Mouse (Mus musculus) testis, adult 2 months (tissue): ENCODE data around the gene Ccdc124.

Experiments used
- CTCF ChIP-seq: fragments of 200-500 bp; IDR thresholded peaks from 2 replicates; pipeline ENCODE4 v1.5.1; 2012; ENCODE audit warnings: low read depth, mild to moderate bottlenecking, inconsistent platforms, low read length, moderate library complexity; ENCODE audit not compliant: control insufficient read depth, insufficient read depth, insufficient replicate concordance
- POLR2A ChIP-seq: fragments of 200-500 bp; IDR thresholded peaks from 2 replicates; pipeline ENCODE4 v1.6.1; 2012; ENCODE audit warnings: low read depth, mild to moderate bottlenecking, inconsistent platforms, low read length, moderate library complexity; ENCODE audit not compliant: control insufficient read depth

GRCm38 (mm10) chr8:70864712-70865221, 9.0 kb downstream of the Ccdc124 start:
- TF ChIP-seq CTCF = no peak
- no peak for TF ChIP-seq POLR2A
